Mouse (Mus musculus): Measurements from ENCODE around the gene Hoxa7. TPM values are rescaled to one million over a fixed set of nuclear protein-coding genes. Genes with fewer than 3 reads are reported as not detected.
A peak's percentile ranks its signal among the peaks of the same experiment; 100 is the strongest.

Hoxa7 gene
- polyA plus RNA-seq, 1 experiment from 2014 or later: not detected

- WGBS: 3% methylated on average over 69 of the region's 69 CpGs
- no peak for ATAC-seq
- H3K4me2 ChIP-seq: no peak overlapping the region
Observed at GRCm38 (mm10) chr6:52225612-52226568, 4.2 kb upstream of the Hoxa7 start.

GRCm38 (mm10) chr6:52224895-52225611, 3.4 kb upstream of the Hoxa7 start:
- H3K9ac ChIP-seq: no peak overlapping the region
- no peak overlapping the region for H3K4me3 ChIP-seq
- ATAC-seq: no peak
- H3K27ac ChIP-seq: no peak overlapping the region
- WGBS: 2% methylated on average over 36 of the region's 36 CpGs
- no peaks in the 10 kb centered on the region for H3K36me3 ChIP-seq (ENCODE audit: poor library complexity, severe bottlenecking)
- peaks cover 7% of the 10 kb centered on the region for H3K4me1 ChIP-seq
- H3K9me3 ChIP-seq (replicated peaks): no peaks in the 10 kb centered on the region
- no peak overlapping the region for H3K4me2 ChIP-seq
- peaks cover 99% of the 10 kb centered on the region for H3K27me3 ChIP-seq

More at GRCm38 (mm10) chr6:52225612-52226568, 4.2 kb upstream of the Hoxa7 start:
- Histone ChIP-seq H3K36me3 (ENCODE audit: poor library complexity, severe bottlenecking) (no peaks in the 10 kb centered on the region), H3K4me1 (peaks cover 7% of the 10 kb centered on the region), H3K4me3 (no peak overlapping the region), H3K9ac (no peak overlapping the region), H3K9me3 (replicated peaks) (no peaks in the 10 kb centered on the region), H3K27ac (no peak overlapping the region), H3K27me3 (peaks cover 99% of the 10 kb centered on the region)

GRCm38 (mm10) chr6:52223939-52224760, 2.5 kb upstream of the Hoxa7 start:
- H3K27ac ChIP-seq: no peak overlapping the region
- no peak overlapping the region for H3K9ac ChIP-seq
- peaks cover 7% of the 10 kb centered on the region for H3K4me1 ChIP-seq
- WGBS: 1% methylated on average over 24 of the region's 24 CpGs
- H3K9me3 ChIP-seq (replicated peaks): no peaks in the 10 kb centered on the region
- no peak for ATAC-seq
- H3K4me2 ChIP-seq: no peak overlapping the region
- H3K36me3 ChIP-seq (ENCODE audit: poor library complexity, severe bottlenecking): no peaks in the 10 kb centered on the region
- no peak overlapping the region for H3K4me3 ChIP-seq
- H3K27me3 ChIP-seq: peaks cover 99% of the 10 kb centered on the region

- WGBS: 7% methylated on average over 13 of the region's 13 CpGs
- H3K9me3 ChIP-seq (replicated peaks): no peaks in the 10 kb centered on the region
- ATAC-seq: no peak
- no peaks in the 10 kb centered on the region for H3K36me3 ChIP-seq (ENCODE audit: poor library complexity, severe bottlenecking)
- no peak overlapping the region for H3K4me2 ChIP-seq
- H3K27me3 ChIP-seq: peaks cover 100% of the 10 kb centered on the region
- H3K4me3 ChIP-seq: no peak overlapping the region
- peaks cover 7% of the 10 kb centered on the region for H3K4me1 ChIP-seq
- no peak overlapping the region for H3K9ac ChIP-seq
- H3K27ac ChIP-seq: no peak overlapping the region
Observed at GRCm38 (mm10) chr6:52222729-52223128, 1.1 kb upstream of the Hoxa7 start.

GRCm38 (mm10) chr6:52221993-52222685, 485 bp upstream of the Hoxa7 start:
- Histone ChIP-seq H3K9ac (no peak overlapping the region), H3K27ac (no peak overlapping the region), H3K4me1 (peaks cover 13% of the 10 kb centered on the region), H3K4me3 (peak overlapping the region; percentile 44), H3K9me3 (replicated peaks) (no peaks in the 10 kb centered on the region), H3K36me3 (ENCODE audit: poor library complexity, severe bottlenecking) (no peaks in the 10 kb centered on the region), H3K4me2 (peak overlapping the region; percentile 72), H3K27me3 (peaks cover 100% of the 10 kb centered on the region)
- WGBS: 4% methylated on average over 21 of the region's 21 CpGs
- no peak for ATAC-seq

- H3K27ac ChIP-seq: no peak overlapping the region
- H3K4me3 ChIP-seq: peak overlapping the region; percentile 44
- no peak for ATAC-seq
- H3K36me3 ChIP-seq (ENCODE audit: poor library complexity, severe bottlenecking): no peaks in the 10 kb centered on the region
- peaks cover 100% of the 10 kb centered on the region for H3K27me3 ChIP-seq
- peak overlapping the region; percentile 72 for H3K4me2 ChIP-seq
- H3K9me3 ChIP-seq (replicated peaks): no peaks in the 10 kb centered on the region
- peaks cover 17% of the 10 kb centered on the region for H3K4me1 ChIP-seq
- H3K9ac ChIP-seq: no peak overlapping the region
- WGBS: 7% methylated on average over 12 of the region's 12 CpGs
Observed at GRCm38 (mm10) chr6:52220865-52221310, 766 bp downstream of the Hoxa7 start.

- Histone ChIP-seq H3K27me3 (peaks cover 100% of the 10 kb centered on the region), H3K9me3 (replicated peaks) (no peaks in the 10 kb centered on the region), H3K4me1 (peaks cover 17% of the 10 kb centered on the region), H3K9ac (no peak overlapping the region), H3K36me3 (ENCODE audit: poor library complexity, severe bottlenecking) (no peaks in the 10 kb centered on the region), H3K4me2 (no peak overlapping the region), H3K4me3 (no peak overlapping the region), H3K27ac (no peak overlapping the region)
- 10% methylated on average over 32 of the region's 32 CpGs for WGBS
- ATAC-seq: no peak
Observed at GRCm38 (mm10) chr6:52220003-52220864, 1.4 kb downstream of the Hoxa7 start.

GRCm38 (mm10) chr6:52219234-52219942, 2.3 kb downstream of the Hoxa7 start:
- H3K4me1 ChIP-seq: peaks cover 17% of the 10 kb centered on the region
- H3K4me2 ChIP-seq: no peak overlapping the region
- no peak overlapping the region for H3K27ac ChIP-seq
- H3K27me3 ChIP-seq: peaks cover 100% of the 10 kb centered on the region
- no peaks in the 10 kb centered on the region for H3K36me3 ChIP-seq (ENCODE audit: poor library complexity, severe bottlenecking)
- 17% methylated on average over 9 of the region's 9 CpGs for WGBS
- ATAC-seq: no peak
- H3K9ac ChIP-seq: no peak overlapping the region
- H3K9me3 ChIP-seq (replicated peaks): no peaks in the 10 kb centered on the region
- no peak overlapping the region for H3K4me3 ChIP-seq

- H3K27ac ChIP-seq: no peak overlapping the region
- no peak overlapping the region for H3K4me2 ChIP-seq
- H3K36me3 ChIP-seq (ENCODE audit: poor library complexity, severe bottlenecking): no peaks in the 10 kb centered on the region
- H3K27me3 ChIP-seq: peaks cover 100% of the 10 kb centered on the region
- ATAC-seq: no peak
- 6% methylated on average over 14 of the region's 14 CpGs for WGBS
- H3K9me3 ChIP-seq (replicated peaks): no peaks in the 10 kb centered on the region
- H3K4me1 ChIP-seq: peaks cover 17% of the 10 kb centered on the region
- no peak overlapping the region for H3K9ac ChIP-seq
- no peak overlapping the region for H3K4me3 ChIP-seq
Observed at GRCm38 (mm10) chr6:52218643-52219215, 2.9 kb downstream of the Hoxa7 start.

Measured in forebrain, embryonic 13.5 days (tissue).